Mouse (Mus musculus): ENCODE measurements at regions not wholly inside any gene's neighbourhood (a gene's known extent, or its start where the extent isn't known, plus 50 kb on each side); places are given as distances from the start of the nearest gene placed in this dataset.

DNA sequence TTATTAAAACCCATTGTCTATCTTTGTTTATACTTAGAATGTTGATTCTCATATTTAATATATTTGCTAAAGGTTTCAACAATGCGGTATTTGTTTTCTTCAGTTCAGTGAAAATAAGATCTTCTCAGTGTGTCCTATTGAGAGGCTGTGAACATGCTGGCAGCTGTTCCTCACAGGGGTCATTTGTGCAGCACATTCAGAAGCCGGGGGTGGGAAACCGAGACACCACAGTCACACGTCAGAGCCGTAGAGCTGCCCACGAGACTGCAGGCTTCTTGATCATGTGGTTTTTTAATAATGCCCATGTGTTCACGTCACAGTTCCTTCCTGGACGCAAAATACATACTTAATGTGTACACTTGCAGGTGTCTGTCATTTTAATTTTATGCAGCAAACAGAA lies 564.3 kb upstream of the BB014433 start:
- no peak for ATAC-seq (ENCODE audit: low FRiP score)

GRCm38 (mm10) chr8:15607598-15608215 lies 561.8 kb upstream of the BB014433 start:
- peak; percentile 3; the same call in 1 of the 2 replicates for ATAC-seq (ENCODE audit: low FRiP score)
- TF ChIP-seq CTCF (IDR thresholded peaks at IDR 0.05) = no peak

More for the DNA sequence above, 564.3 kb upstream of the BB014433 start:
- Histone ChIP-seq H3K4me3 (ENCODE audit: low read depth, low read length) (no peak overlapping the region), H3K27ac (ENCODE audit: low read depth, low read length) (no peak overlapping the region), H3K36me3 (ENCODE audit: insufficient read depth, low read length) (no peaks in the 10 kb centered on the region), H3K9ac (replicated peaks; ENCODE audit: low read length, poor library complexity, severe bottlenecking) (no peak overlapping the region), H3K4me2 (ENCODE audit: low read depth, low read length, poor library complexity, severe bottlenecking) (no peak overlapping the region), H3K27me3 (ENCODE audit: insufficient read depth, low read length) (no peaks in the 10 kb centered on the region), H3K4me1 (ENCODE audit: insufficient read depth, low read length) (no peaks in the 10 kb centered on the region), H3K9me3 (ENCODE audit: low read length) (no peaks in the 10 kb centered on the region)
- peak; percentile 26 for DNase-seq (ENCODE audit: low spot score)
- no peak for TF ChIP-seq CTCF (IDR thresholded peaks at IDR 0.05)
- 33% methylated on average over 8 of the region's 8 CpGs for WGBS

DNA sequence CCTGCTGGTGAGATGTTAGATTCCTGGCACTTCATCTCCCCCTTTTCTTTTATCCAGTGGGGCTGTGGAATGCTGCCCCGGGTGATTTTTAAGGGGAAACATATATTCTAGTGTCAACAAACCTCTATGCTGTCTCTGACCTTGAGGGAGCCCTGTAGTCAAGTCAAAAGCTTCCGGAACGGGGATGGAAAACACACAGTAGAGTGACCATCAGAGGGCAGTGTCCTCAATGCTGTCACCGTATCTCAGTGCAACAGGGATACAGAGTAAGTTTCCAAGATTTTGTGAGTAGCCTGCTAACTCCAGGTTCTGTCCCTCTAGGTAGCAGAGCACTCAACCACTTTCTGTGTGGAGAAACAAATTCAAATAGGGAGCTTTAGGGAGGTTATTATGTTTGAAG lies 555.7 kb upstream of the BB014433 start:
- no peak for DNase-seq (ENCODE audit: low spot score)
- H3K36me3 ChIP-seq (ENCODE audit: insufficient read depth, low read length) = no peaks in the 10 kb centered on the region
- 82% methylated on average over 4 of the region's 4 CpGs for WGBS

More at GRCm38 (mm10) chr8:15607598-15608215, 561.8 kb upstream of the BB014433 start:
- Histone ChIP-seq H3K27ac (ENCODE audit: low read depth, low read length) (no peak overlapping the region), H3K27me3 (ENCODE audit: insufficient read depth, low read length) (no peaks in the 10 kb centered on the region), H3K4me3 (ENCODE audit: low read depth, low read length) (no peak overlapping the region), H3K36me3 (ENCODE audit: insufficient read depth, low read length) (no peaks in the 10 kb centered on the region), H3K9me3 (ENCODE audit: low read length) (no peaks in the 10 kb centered on the region), H3K4me1 (ENCODE audit: insufficient read depth, low read length) (no peaks in the 10 kb centered on the region), H3K9ac (replicated peaks; ENCODE audit: low read length, poor library complexity, severe bottlenecking) (no peak overlapping the region), H3K4me2 (ENCODE audit: low read depth, low read length, poor library complexity, severe bottlenecking) (no peak overlapping the region)
- DNase-seq (ENCODE audit: low spot score) = no peak
- WGBS = 30% methylated on average over 7 of the region's 7 CpGs

DNA sequence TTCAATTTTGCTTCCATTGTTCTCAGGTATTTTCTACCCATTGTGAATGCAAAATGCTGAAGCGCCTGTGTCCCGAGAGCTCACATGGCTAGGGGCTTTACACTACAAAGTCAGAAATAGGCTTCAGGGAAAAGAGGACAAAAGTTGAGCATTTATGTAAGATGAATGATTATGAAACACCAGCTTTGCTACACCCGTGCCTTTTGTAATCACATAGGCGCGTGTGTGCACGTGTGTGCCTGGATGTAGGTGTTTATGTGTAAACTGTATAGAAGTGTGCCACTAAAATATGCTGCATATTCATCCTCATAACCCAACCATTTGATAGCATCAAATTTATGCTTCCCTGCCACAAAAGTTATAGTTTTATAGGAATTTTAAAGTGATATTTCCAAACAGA lies 547.2 kb upstream of the BB014433 start:
- WGBS = 64% methylated on average over 6 of the region's 6 CpGs
- no peak overlapping the region for H3K27ac ChIP-seq (ENCODE audit: low read depth, low read length)
- H3K4me2 ChIP-seq (ENCODE audit: low read depth, low read length, poor library complexity, severe bottlenecking) = no peak overlapping the region
- no peaks in the 10 kb centered on the region for H3K9me3 ChIP-seq (ENCODE audit: low read length)
- DNase-seq (ENCODE audit: low spot score) (no peak), ATAC-seq (ENCODE audit: low FRiP score) (no peak)
- H3K9ac ChIP-seq (replicated peaks; ENCODE audit: low read length, poor library complexity, severe bottlenecking) = no peak overlapping the region
- no peak for TF ChIP-seq CTCF (IDR thresholded peaks at IDR 0.05)
- H3K27me3 ChIP-seq (ENCODE audit: insufficient read depth, low read length) = no peaks in the 10 kb centered on the region
- H3K36me3 ChIP-seq (ENCODE audit: insufficient read depth, low read length) = no peaks in the 10 kb centered on the region
- no peaks in the 10 kb centered on the region for H3K4me1 ChIP-seq (ENCODE audit: insufficient read depth, low read length)
- H3K4me3 ChIP-seq (ENCODE audit: low read depth, low read length) = no peak overlapping the region

More for the DNA sequence above, 555.7 kb upstream of the BB014433 start:
- Histone ChIP-seq H3K27ac (ENCODE audit: low read depth, low read length) (no peak overlapping the region), H3K4me3 (ENCODE audit: low read depth, low read length) (no peak overlapping the region), H3K9ac (replicated peaks; ENCODE audit: low read length, poor library complexity, severe bottlenecking) (no peak overlapping the region), H3K4me2 (ENCODE audit: low read depth, low read length, poor library complexity, severe bottlenecking) (no peak overlapping the region), H3K9me3 (ENCODE audit: low read length) (no peaks in the 10 kb centered on the region), H3K4me1 (ENCODE audit: insufficient read depth, low read length) (no peaks in the 10 kb centered on the region), H3K27me3 (ENCODE audit: insufficient read depth, low read length) (no peaks in the 10 kb centered on the region)
- peak; percentile 49 for TF ChIP-seq CTCF (IDR thresholded peaks at IDR 0.05)
- ATAC-seq (ENCODE audit: low FRiP score) = no peak

DNA sequence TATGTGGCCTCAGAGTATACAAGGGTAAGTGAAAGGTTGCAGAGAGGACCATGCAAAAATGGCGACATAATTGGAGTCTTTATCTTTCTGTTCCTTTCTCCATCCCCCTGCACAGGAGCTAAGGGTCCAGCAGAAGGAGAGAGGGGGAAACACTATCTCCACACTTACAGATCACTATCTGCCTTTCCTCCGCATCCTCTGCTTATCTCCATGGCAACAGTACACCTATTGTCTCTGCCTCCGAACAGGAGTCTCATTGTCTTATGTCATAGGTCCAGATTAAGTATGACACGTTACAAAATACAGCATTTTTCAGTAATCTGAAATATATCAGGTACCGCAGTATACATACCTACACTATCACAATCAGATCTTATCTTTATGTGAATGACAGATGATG lies 537.9 kb upstream of the BB014433 start:
- no peak overlapping the region for H3K4me3 ChIP-seq (ENCODE audit: low read depth, low read length)
- H3K36me3 ChIP-seq (ENCODE audit: insufficient read depth, low read length) = no peaks in the 10 kb centered on the region
- H3K9ac ChIP-seq (replicated peaks; ENCODE audit: low read length, poor library complexity, severe bottlenecking) = no peak overlapping the region
- no peaks in the 10 kb centered on the region for H3K9me3 ChIP-seq (ENCODE audit: low read length)
- no peaks in the 10 kb centered on the region for H3K27me3 ChIP-seq (ENCODE audit: insufficient read depth, low read length)
- no peak for TF ChIP-seq CTCF (IDR thresholded peaks at IDR 0.05)
- ATAC-seq (ENCODE audit: low FRiP score) (peak; percentile 58; the same call in 1 of the 2 replicates), DNase-seq (ENCODE audit: low spot score) (no peak)
- peaks cover 6% of the 10 kb centered on the region; the same call in 1 of the 2 replicates for H3K4me1 ChIP-seq (ENCODE audit: insufficient read depth, low read length)
- peak overlapping the region; percentile 18; the same call in 1 of the 2 replicates for H3K27ac ChIP-seq (ENCODE audit: low read depth, low read length)
- 37% methylated on average over 5 of the region's 5 CpGs for WGBS
- H3K4me2 ChIP-seq (ENCODE audit: low read depth, low read length, poor library complexity, severe bottlenecking) = no peak overlapping the region

- H3K4me3 ChIP-seq (ENCODE audit: low read depth, low read length) = no peak overlapping the region
- H3K9me3 ChIP-seq (ENCODE audit: low read length) = no peaks in the 10 kb centered on the region
- 91% methylated on average over 5 of the region's 5 CpGs for WGBS
- DNase-seq (ENCODE audit: low spot score) (no peak), ATAC-seq (ENCODE audit: low FRiP score) (no peak)
- H3K27ac ChIP-seq (ENCODE audit: low read depth, low read length) = no peak overlapping the region
- H3K4me2 ChIP-seq (ENCODE audit: low read depth, low read length, poor library complexity, severe bottlenecking) = no peak overlapping the region
- H3K9ac ChIP-seq (replicated peaks; ENCODE audit: low read length, poor library complexity, severe bottlenecking) = no peak overlapping the region
- no peaks in the 10 kb centered on the region for H3K4me1 ChIP-seq (ENCODE audit: insufficient read depth, low read length)
- no peaks in the 10 kb centered on the region for H3K36me3 ChIP-seq (ENCODE audit: insufficient read depth, low read length)
- no peak for TF ChIP-seq CTCF (IDR thresholded peaks at IDR 0.05)
- no peaks in the 10 kb centered on the region for H3K27me3 ChIP-seq (ENCODE audit: insufficient read depth, low read length)
Measured at GRCm38 (mm10) chr8:15570091-15570490, 524.2 kb upstream of the BB014433 start.

All from midbrain, postnatal 0 days (tissue).